Mouse (Mus musculus): Measurements from ENCODE around the gene Rin2.

- no peak for TF ChIP-seq POLR2A (IDR thresholded peaks at IDR 0.05; ENCODE audit: insufficient read length, low read depth)
- no peak for TF ChIP-seq TCF12 (IDR thresholded peaks at IDR 0.05; ENCODE audit: insufficient read depth, poor library complexity, severe bottlenecking)
- no peak for TF ChIP-seq MAX (IDR thresholded peaks at IDR 0.05; ENCODE audit: low read depth)
- TF ChIP-seq MYOD1 (IDR thresholded peaks at IDR 0.05; ENCODE audit: control insufficient read depth in 1 of 3, insufficient read length in 2 of 3, low read depth in 2 of 3): no peak
- no peak for TF ChIP-seq USF1 (IDR thresholded peaks at IDR 0.05; ENCODE audit: low read depth)
- no peak for TF ChIP-seq REST (IDR thresholded peaks at IDR 0.05; ENCODE audit: insufficient read depth, insufficient read length)
- no peak for TF ChIP-seq E2F4 (IDR thresholded peaks at IDR 0.05; ENCODE audit: insufficient read depth)
- no peak for TF ChIP-seq POLR2AphosphoS2 (IDR thresholded peaks at IDR 0.05; ENCODE audit: insufficient read length, low read depth)
Measured at GRCm38 (mm10) chr2:145631799-145632174, 43.2 kb upstream of the Rin2 start.
